Mouse (Mus musculus): ENCODE measurements around the gene Dok3.
"Not testable (repeated sequence)": the region's sequence is repeated elsewhere in the genome, so short reads cannot be mapped to it uniquely, and the experiment has no call there.

Gene Dok3

DNA sequence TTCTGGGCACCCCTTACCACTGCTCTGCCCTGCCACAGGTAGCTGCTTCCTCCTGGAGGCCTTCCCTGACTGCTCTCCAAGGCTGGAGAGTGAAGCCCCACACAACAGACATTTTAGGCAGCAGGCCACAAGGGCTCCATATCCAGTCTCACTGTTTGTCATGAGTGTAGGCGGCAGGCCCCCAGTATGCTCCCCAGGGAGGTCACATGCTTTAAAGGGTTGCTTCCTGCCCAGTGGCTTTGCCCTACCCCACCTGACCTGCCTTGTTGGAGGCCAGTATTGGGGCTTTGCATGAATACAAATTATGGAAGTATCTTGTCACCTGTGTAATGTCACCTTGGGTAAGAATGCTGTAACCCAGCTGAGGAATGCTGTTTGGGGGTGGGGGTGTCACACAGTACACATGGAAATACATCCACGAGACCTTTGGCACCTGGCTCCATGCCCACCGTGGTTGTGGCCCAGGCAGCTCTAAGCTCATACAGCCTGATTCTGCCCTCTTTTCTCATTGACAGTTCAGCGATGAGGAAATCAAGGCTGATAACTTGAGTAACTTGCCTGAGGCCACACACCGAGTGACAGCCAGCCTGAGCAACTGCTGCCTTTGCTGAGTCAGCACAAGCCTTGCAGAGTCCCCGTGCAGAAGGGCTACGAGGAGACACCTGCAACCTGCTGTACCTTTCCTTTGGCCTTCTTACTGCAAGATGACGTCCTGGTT lies at the start of gene Dok3:
TSS of gene Dok3 (minus strand) at position 99 of the 718 bp plus-strand sequence.
- DNase-seq (ENCODE audit: low read depth), result no peak

DNA sequence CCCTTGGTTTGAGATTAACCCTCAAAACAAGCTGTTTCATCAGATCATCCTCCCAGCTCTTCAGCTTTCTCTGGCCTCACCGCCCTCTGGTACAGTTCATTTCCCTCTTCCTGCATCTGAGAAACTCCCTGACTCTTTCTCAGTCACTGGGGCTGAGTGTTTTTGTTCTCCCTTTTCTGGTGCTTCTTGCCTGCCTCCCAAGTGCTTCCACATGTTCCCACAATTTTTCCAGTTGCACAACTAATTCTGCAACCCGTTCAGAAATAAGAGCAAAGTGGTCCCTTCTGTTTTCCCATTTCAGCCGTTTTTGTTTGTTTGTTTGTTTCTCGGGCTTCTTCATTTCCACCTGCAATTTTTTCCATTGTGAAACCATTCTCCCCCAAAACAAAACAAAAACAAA lies 49.0 kb upstream of the Dok3 start:
- no peak for DNase-seq (ENCODE audit: low read depth)

GRCm38 (mm10) chr13:55576872-55577271 lies 47.8 kb upstream of the Dok3 start:
- not testable (repeated sequence) for DNase-seq (ENCODE audit: low read depth)

DNA sequence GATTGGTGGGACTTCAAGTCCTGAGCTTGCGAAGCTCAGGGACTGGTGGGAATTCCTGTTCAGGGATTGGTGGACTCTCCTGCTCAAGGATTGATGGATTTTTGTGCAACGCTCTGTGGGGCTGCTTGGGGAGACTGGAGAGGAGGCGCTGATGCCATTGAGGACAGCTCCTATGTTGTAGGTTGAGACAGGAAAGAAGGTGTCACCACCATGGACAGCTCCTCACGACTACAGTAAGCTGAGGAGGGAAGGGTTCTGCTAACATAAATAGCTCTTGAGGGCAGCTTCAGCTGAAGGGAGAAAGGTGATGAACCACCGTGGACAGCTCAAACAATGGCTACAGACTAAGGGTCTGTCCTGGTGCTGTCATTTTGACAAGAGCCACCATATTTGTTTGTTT lies 46.8 kb upstream of the Dok3 start:
- no peak for DNase-seq (ENCODE audit: low read depth)

- DNase-seq (ENCODE audit: low read depth), result no peak
Measured at GRCm38 (mm10) chr13:55574321-55574720, 45.2 kb upstream of the Dok3 start.

DNA sequence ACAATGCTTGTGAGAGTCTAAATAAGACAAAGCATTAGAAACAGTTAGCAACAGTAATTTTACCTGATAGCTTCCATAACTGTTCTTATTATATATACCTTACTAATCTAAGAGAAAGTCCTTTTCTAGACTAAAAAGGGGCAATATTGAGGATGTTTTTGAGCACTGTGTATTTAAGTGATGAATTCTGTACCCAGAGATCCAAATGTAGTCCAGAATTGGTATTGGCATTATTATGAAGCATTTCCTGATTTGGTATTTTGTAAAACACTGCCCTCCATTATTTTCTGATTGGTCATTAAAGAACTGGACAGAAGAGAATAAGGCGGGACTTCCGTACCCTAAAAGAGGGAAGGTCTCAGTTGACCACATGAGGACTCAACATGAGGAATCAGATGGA lies 44.3 kb upstream of the Dok3 start, which contains the start of gene Tmed9:
TSS of gene Tmed9 (plus strand) at position 301 of the 400 bp plus-strand sequence.
- DNase-seq (ENCODE audit: low read depth), result no peak

DNA sequence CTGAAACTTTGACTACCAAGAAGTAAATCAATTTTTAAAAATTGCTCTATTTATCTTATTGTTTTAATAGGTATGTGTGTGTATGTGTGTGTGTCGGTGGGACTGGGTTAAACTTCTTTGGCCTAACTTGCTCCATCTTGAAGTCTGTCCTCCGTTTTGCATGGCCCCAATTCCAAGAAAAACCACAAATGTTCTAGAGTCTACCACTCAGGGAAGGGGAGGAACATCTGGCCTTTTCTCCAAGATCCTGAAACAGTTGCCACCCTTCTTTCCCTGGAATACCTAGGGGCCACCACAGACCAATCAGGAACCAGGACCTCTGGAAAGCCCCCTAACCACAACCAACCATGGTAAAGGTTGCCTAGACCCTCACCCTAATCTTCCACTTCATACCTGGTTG lies 42.9 kb upstream of the Dok3 start:
- DNase-seq (ENCODE audit: low read depth), result no peak

GRCm38 (mm10) chr13:55571027-55571751 lies 42.1 kb upstream of the Dok3 start, which contains the start of gene Fam193b:
Gene Fam193b (minus strand): TSS chr13:55571120.
- DNase-seq (ENCODE audit: low read depth), result peak; percentile 81

- no peak for DNase-seq (ENCODE audit: low read depth)
Measured at GRCm38 (mm10) chr13:55570286-55570973, 41.3 kb upstream of the Dok3 start.

GRCm38 (mm10) chr13:55569726-55570285 lies 40.7 kb upstream of the Dok3 start:
- no peak for DNase-seq (ENCODE audit: low read depth)

GRCm38 (mm10) chr13:55568524-55568923 lies 39.4 kb upstream of the Dok3 start:
- DNase-seq (ENCODE audit: low read depth), result not testable (repeated sequence)

DNA sequence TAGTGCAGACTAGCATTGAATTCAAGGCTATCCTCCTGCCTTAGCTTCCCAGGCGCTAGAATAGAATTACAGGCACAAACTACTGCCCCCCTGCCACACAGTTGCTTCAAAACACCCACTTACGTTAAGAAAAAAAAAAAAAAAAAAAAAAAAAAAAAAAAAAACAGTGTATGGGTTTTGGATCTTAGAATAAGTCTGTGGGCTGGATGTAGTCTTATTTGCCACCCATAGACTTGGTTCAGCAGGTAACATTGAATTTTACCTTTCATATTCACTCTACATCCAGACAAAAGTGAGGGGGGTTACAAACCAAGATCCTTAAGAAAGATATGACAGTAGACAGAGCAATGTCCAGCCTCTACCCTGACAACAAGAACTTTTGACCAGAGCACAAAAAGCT lies 38.9 kb upstream of the Dok3 start:
- DNase-seq (ENCODE audit: low read depth), result no peak

DNA sequence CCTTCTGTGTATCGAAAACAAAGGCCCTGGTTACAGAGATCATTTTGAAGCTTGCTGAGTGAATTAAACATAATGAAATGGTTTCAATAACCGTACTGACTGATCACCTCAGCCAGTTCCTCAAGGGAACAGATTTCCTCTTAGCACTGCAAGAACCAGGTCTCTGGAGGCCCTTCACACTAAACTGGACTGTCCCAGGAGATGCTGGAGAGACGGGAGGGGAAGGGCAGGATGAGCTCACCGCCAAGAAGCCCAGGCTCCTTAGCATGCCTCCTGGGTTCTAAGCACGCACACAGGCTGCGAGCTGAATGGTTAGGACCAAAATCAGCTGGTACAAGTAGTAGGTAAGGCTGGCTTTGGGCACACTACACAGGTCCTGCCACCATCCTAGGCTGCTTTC lies 37.9 kb upstream of the Dok3 start:
- DNase-seq (ENCODE audit: low read depth), result no peak

GRCm38 (mm10) chr13:55563266-55563879 lies 34.3 kb upstream of the Dok3 start:
- no peak for DNase-seq (ENCODE audit: low read depth)

DNA sequence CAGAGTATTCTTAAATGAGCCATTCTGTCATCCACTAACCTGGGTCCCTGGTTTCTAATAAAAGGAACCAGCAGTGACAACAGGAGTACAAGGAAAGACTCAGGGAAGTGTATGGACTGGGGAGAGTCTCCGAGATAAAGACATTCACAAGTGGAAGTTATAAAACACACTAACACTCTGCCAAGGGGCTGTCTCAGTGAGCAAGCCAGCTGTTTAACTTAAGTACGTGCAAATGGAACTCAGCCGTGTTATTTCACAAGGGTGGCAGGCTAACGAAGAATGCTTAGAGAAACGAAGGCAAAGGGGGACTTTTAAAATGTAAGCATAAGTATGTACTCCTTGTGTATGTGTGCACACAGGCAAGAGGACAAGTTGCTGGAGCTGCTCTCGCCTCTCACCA lies 28.4 kb upstream of the Dok3 start:
- DNase-seq (ENCODE audit: low read depth), result no peak

DNA sequence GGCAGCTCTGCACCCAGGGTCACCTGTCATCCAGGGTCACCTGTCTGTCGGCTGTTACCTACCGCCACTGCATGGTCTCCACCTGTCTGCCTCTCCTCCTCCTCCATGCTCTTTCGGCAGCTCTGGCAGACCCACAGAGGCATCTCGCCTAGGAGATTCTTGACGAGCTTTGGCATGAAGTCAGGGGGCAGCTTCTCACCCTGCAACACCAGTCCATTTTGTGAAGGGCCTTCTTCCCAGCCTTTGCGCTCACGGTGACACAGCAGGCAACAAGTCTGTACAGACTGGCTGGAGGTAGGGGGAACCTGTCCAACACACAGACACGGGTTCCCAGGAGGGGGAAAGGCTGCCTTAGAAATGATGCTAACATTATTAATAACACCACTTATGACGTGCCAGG lies 26.8 kb upstream of the Dok3 start:
- DNase-seq (ENCODE audit: low read depth), result no peak

DNA sequence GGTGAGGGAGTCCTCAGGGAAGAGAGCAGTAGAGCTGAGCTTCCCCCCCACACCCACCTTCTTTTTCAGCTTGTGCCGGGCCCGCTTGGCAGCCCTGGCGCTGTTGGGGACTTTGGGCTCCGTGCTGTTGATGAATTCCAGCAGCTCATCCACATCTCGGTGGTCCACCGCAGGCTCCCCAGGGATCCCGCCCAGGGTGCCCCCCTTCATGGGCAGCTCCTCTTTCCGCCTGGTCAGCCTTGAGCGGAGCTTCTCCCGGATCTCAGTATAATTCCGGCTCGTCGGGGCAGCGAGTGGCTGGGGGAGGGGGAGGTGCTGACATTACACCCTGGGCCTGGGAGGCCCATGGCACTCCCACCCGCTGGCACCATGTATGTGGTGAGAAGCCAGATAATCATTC lies 20.0 kb upstream of the Dok3 start:
- no peak for DNase-seq (ENCODE audit: low read depth)

- no peak for DNase-seq (ENCODE audit: low read depth)
Measured at GRCm38 (mm10) chr13:55548426-55548825, 19.3 kb upstream of the Dok3 start.

- no peak for DNase-seq (ENCODE audit: low read depth)
Measured at GRCm38 (mm10) chr13:55547916-55548315, 18.8 kb upstream of the Dok3 start.

- DNase-seq (ENCODE audit: low read depth), result no peak
Measured at GRCm38 (mm10) chr13:55544792-55545191, 15.7 kb upstream of the Dok3 start.

DNA sequence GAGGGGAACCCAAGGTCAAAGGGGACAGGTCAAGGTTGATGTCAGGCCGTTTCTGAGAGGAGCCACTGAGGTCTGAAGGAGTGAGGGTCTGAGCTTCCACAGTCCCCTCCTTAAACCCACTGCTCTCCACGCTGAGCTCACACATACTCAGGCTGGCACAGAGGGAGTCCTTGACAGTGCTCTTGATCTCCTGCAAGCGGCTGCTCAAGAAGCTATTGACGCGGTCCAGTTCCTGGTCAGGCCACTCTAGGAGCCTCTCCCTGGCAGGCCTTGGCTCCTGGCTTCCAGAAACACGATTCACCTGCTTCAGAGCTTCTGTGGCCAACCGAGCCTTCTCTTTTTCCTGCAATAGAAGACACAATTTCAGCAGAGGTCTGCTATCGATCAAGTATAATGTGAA lies 14.4 kb upstream of the Dok3 start:
- no peak for DNase-seq (ENCODE audit: low read depth)

DNA sequence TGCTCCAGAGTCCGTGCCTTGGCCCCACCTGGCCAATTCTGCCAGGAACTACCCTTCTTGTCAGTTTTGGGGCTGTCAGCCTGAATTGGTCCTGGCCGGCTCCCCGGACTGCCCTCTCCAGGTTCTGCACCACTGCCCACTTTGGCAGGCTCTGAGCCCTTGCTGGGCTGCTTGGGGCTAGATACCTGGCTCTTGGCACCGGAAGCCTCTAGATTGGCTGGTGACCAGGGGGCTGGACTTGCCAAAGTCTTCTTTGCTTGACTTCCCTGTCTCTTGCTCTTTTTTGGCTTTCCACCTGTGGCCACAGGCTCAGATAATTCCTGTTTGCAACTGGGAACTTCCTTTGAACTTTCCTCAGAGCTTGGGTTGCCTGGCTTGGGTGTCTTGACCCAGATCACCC lies 13.8 kb upstream of the Dok3 start:
- no peak for DNase-seq (ENCODE audit: low read depth)
